Mouse (Mus musculus): ENCODE measurements at regions not wholly inside any gene's neighbourhood (a gene's known extent, or its start where the extent isn't known, plus 50 kb on each side); places are given as distances from the start of the nearest gene placed in this dataset.

GRCm38 (mm10) chr12:27604061-27604679 lies 261.8 kb upstream of the Sox11 start:
- DNase-seq (ENCODE audit: extremely low spot score): no peak

GRCm38 (mm10) chr12:27599149-27599548 lies 256.8 kb upstream of the Sox11 start:
- DNase-seq (ENCODE audit: extremely low spot score): peak; percentile 61

GRCm38 (mm10) chr12:27597878-27598277 lies 255.5 kb upstream of the Sox11 start:
- peak; percentile 8 for DNase-seq (ENCODE audit: extremely low spot score)

DNA sequence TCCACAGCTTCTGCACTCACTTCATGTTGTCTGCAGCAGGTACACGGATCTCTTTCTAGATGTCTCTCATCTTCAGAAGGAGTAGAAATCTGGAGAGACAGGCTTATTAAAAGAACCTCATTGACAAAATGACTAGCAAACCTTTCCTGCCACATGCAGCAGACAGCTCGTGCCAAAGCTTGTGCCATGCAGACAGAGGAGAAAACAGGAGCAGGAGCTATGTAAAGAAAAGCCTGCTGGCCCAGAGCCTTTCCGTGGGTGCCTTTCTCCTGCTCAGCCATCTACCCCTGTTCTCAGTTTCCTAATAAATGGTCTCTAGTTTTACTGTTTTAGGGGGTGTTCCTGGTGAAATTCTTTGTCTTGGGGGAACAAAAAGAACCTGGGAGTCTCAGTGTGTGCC lies 254.9 kb upstream of the Sox11 start:
- DNase-seq (ENCODE audit: extremely low spot score): no peak

DNA sequence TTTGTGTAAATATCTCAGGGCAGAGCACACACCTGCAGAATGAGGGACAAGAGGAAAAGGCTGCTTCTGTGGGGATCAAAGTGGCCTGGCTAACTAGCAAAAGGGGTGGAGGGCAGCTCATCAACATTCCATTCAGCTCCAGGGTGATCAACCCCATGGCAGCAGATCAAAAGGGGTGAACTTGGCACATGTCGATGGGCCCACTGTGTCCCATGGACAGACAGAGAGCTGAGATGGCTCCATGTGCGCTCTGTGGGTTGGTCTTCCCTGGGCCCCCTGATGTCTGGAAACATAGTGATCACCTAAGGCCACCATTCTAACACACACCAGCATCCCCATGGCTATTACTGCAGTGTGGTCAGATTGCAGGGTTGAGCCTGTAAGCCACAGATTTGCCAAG lies 253.2 kb upstream of the Sox11 start:
- DNase-seq (ENCODE audit: extremely low spot score): no peak

DNA sequence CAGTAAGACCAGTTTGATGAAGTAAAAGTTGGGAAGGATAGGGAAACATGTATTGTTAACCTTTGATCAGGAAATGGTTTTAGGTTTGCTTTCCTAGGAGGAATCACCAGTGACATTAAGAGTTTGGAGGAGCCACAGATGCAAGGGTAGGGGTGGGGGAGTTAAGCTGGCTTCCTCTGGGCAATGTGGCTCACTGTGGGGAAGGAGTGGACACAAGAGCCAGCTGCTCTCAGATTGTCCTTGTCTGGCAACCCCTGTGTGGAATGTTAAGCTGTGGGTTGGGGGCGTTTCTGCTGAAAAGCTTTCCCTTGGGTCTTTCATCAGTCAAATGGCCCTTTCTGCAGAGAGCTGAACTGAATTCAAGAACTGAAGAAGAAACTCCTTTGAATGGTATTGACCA lies 251.1 kb upstream of the Sox11 start:
- DNase-seq (ENCODE audit: extremely low spot score): no peak

DNA sequence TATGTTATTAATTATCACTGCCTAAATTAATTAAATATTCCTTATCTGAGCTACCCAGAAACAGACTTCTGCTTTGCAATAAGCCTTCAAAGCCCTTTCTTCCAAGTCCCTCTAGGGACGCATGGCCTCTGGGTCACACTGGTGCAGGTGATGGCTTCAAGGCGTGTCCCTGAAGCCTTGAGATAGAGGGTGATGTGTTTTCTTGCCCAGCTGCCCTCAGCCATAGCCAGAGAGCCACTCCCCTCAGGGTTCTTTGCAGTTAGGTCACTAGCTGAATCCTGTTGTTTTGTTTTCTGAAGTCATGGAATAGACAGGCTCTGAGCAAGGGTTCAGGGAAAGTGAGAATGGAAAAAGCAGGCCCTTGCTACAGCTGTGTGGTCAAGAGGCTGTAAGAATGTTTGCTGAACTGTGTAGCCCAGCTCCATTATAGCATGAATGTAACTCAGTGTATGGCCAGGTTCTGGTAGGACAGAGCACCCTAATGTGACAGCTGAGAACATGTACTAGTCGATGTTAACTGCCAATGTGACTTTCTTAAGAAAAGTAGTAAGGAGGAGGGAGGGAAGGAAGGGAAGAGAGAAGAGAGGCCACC lies 233.8 kb upstream of the Sox11 start:
- no peak for DNase-seq (ENCODE audit: extremely low spot score)

- DNase-seq (ENCODE audit: extremely low spot score): no peak
Observed at GRCm38 (mm10) chr12:27575629-27576028, 233.3 kb upstream of the Sox11 start.

- DNase-seq (ENCODE audit: extremely low spot score): no peak
Observed at GRCm38 (mm10) chr12:27567250-27567649, 224.9 kb upstream of the Sox11 start.

GRCm38 (mm10) chr12:27565965-27566507 lies 223.7 kb upstream of the Sox11 start:
- peak; percentile 48 for DNase-seq (ENCODE audit: extremely low spot score)

- no peak for DNase-seq (ENCODE audit: extremely low spot score)
Observed at GRCm38 (mm10) chr12:27564641-27565306, 222.4 kb upstream of the Sox11 start.

GRCm38 (mm10) chr12:27563900-27564299 lies 221.5 kb upstream of the Sox11 start:
- peak; percentile 44 for DNase-seq (ENCODE audit: extremely low spot score)

GRCm38 (mm10) chr12:27552809-27553208 lies 210.4 kb upstream of the Sox11 start:
- DNase-seq (ENCODE audit: extremely low spot score): no peak

GRCm38 (mm10) chr12:27538210-27538609 lies 195.8 kb upstream of the Sox11 start:
- no peak for DNase-seq (ENCODE audit: extremely low spot score)

DNA sequence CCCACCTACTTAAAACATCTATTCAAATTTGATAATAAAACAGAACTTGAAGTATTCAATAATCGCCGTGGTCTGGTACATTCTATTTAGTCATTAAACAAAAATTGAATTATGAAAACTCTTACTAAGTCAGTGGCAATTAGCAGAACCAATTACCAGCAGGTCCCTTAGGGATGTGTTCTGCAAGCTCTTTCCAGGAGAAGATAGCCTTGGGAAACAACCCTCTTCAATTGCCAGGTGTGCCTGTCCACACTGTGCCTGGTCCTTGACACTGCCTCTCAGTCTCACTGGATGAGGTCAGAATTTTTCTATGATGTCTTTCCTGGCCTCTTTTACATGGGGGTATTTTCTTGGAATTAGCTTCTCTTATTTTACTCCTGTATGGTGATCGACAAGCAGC lies 195.1 kb upstream of the Sox11 start:
- no peak for DNase-seq (ENCODE audit: extremely low spot score)

DNA sequence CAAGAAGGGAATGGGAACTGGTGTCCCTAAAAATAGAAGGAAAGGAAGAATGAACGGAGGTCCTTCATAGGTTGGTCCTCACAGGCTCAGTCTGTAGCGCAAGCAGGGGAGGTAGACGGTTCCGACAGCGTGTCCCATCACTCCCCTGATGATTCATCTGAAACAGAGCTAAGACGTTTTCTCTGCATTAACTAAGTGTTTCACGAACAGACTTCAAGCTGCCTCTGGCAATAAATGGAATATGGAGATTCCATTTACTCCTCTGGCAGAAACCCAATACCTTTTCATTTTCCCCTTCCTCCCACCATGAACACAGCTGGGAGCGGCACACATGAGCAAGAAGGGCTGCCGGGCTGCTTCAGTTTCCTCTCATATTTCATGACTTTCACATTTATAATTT lies 194.6 kb upstream of the Sox11 start:
- no peak for DNase-seq (ENCODE audit: extremely low spot score)

GRCm38 (mm10) chr12:27525604-27526003 lies 183.2 kb upstream of the Sox11 start:
- no peak for DNase-seq (ENCODE audit: extremely low spot score)

GRCm38 (mm10) chr12:27513253-27513652 lies 170.9 kb upstream of the Sox11 start:
- DNase-seq (ENCODE audit: extremely low spot score): no peak

- no peak for DNase-seq (ENCODE audit: extremely low spot score)
Observed at GRCm38 (mm10) chr12:27508226-27508560, 165.8 kb upstream of the Sox11 start.

DNA sequence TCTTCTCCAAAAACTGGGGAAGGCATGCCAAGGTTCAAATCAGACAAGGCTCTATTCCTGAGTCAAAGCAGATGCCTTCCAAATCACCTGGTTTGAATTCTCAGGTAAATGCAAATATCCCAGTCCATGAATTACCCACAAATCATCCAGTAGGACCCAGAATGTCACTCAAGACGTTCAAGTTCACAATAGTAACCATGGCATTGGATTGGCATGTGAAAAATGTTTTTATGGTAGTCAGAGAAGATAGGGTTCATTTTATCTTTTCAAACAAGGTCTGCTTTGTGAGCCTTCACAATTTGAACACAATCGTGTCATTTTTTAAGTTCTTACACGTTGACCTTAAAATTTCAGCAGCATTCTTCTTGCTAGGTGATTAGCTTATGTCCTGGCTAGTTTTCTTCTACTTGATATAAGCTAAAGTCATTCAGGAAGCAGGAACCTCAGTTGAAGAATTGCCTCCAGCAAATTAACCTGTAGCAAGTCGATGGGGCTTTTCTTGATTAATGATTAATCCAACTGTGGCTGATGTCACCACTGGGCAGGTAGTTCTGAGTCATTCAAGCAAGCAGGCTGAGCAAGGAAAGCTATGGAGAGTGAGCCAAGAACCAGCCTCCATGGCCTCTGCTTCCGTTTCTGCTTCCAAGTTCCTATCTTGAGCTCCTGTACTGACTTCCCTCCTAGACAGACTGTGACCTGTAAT lies 165.3 kb upstream of the Sox11 start:
- DNase-seq (ENCODE audit: extremely low spot score): no peak

DNA sequence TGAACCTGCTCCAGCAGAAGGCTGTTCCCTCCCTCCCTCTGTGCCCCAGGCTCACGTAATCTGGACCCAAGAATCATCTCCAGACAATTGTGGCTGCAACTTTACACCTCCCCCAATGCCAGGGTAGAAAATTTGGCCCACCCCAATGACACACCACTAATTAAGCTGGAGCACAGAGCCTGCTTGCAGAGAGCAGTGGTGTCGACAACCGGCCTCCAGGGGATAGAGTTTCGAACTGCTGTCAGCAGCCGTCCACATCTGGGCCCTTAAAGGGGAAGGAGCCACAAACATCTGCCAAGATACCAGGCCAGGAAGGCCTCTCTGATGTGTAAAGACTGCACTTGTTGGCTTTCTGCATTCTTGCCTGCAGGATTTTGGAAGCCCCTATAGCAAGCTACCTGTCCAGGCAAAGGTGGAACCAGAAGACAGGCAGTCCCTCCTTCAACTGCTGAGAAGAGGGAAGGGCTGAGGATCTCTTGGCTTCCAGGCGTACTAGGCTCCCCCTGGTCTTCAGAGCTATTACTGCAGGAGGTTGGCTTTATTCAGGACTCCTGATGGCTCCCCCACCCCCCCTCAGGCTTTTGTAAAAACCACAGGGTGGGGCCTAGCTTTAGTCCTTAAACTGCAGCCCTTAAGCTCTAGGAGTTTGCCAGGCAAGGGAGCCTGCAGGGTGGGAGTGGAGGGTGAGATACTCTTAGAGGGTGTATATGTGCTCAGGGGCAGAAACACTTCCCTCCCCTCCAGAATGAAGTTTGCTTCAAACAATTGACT lies 160.5 kb upstream of the Sox11 start:
- DNase-seq (ENCODE audit: extremely low spot score): peak; percentile 41

GRCm38 (mm10) chr12:27500516-27500915 lies 158.1 kb upstream of the Sox11 start:
- peak; percentile 55 for DNase-seq (ENCODE audit: extremely low spot score)

Data from embryo, embryonic 9.5 days (tissue).